Mouse (Mus musculus) kidney, embryonic 15.5 days (tissue): ENCODE measurements around the gene Ogfod3. TPM values are rescaled to one million over a fixed set of nuclear protein-coding genes. Genes with fewer than 3 reads are reported as not detected.

ENCODE experiments used
- ATAC-seq: fragments of 200-750 bp; cut with Nextera tagmentation; replicated peaks from 2 replicates; pipeline ENCODE4 v1.8.0; 2017; ENCODE audit warnings: moderate TSS enrichment; ENCODE audit not compliant: low FRiP score
- H3K27ac ChIP-seq: fragments of 300-500 bp; sonication (generic); 2 replicates; pipeline ENCODE4 v1.5.1; 2015; ENCODE audit warnings: mild to moderate bottlenecking, inconsistent platforms
- H3K27me3 ChIP-seq: fragments of 300-500 bp; sonication (generic); 2 replicates; pipeline ENCODE4 v1.6.1; 2015; ENCODE audit warnings: inconsistent platforms
- H3K36me3 ChIP-seq: fragments of 300-500 bp; sonication (generic); 2 replicates; pipeline ENCODE4 v1.6.1; 2015; ENCODE audit warnings: inconsistent platforms
- H3K4me1 ChIP-seq: fragments of 300-500 bp; sonication (generic); 2 replicates; pipeline ENCODE4 v1.6.1; 2015; ENCODE audit warnings: inconsistent platforms
- H3K4me2 ChIP-seq: fragments of 300-500 bp; sonication (generic); 2 replicates; pipeline ENCODE4 v1.6.1; 2015; ENCODE audit warnings: moderate library complexity, mild to moderate bottlenecking, inconsistent platforms
- H3K4me3 ChIP-seq: fragments of 300-500 bp; sonication (generic); replicated peaks from 2 replicates; pipeline ENCODE4 v1.5.1; 2015; ENCODE audit warnings: mild to moderate bottlenecking, inconsistent platforms
- H3K9ac ChIP-seq: fragments of 300-500 bp; sonication (generic); 2 replicates; pipeline ENCODE4 v1.6.1; 2015; ENCODE audit warnings: mild to moderate bottlenecking, inconsistent platforms
- H3K9me3 ChIP-seq: fragments of 300-500 bp; sonication (generic); replicated peaks from 2 replicates; pipeline ENCODE4 v1.6.1; 2016; ENCODE audit warnings: inconsistent platforms
- WGBS: fragments of 180-500 bp; shearing (Covaris S2); methylation state at CpG from one replicate; pipeline ENCODE4 v1.1.7; 2015; ENCODE audit warnings: mixed read lengths; 5-methylcytosine and 5-hydroxymethylcytosine counted together
- polyA plus RNA-seq: library from polyadenylated mRNA; unstranded; fragments of >200 nt; fragmentation: Nextera tagmentation; extraction: Ambion mirVana; gene quantifications from 2 replicates; pipeline ENCODE4 v1.2.1, GENCODE M21; 2015

Gene Ogfod3
- 31.7 and 32.0 TPM in 2 replicates for polyA plus RNA-seq

DNA sequence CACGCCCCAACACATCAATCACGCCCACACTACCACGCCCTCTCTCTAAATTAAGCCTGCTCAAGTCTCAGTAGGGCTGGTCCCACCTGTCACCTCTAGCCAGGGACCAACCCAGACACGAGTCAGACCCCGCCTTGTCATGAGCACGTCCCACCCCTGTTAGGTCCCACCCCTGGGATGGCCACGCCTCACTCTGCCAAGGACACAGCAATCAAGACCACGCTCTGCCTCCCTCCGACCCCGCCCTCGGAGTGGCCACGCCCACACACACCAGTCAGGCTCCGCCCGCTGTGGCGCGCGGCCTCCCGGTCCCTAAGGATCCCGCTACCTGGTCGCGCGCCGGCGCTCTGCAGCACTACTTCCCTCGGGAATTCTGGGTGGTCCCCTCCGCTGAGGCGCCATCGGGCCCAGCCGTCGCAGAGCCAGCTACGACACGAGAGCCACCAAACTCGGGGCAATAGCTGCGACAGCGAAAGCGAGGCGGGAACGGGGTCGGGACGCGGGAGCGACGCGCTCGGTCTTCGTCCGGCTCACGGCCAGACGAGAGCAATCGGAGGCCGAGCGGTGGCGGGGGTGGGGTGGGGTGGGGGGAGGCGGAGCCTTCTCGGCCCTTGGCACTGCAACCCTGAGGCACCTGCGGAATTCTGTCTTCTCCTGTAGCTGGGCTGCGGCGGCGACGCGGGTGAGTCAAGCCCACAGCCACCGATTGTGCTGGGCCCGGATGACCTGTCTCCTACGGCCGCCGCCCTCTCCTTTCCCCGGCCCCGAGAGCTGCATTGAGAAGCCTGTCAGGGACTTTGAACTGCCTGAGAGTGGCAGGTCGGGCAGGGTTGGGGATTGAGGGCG lies at the start of gene Ogfod3, which contains the start of gene Hexdc:
Ogfod3 (minus strand) TSS at position 551 of the 846 bp plus-strand sequence.
Hexdc (plus strand) TSS at position 273 of the 846 bp plus-strand sequence.
- H3K4me2 ChIP-seq = peak within 1 kb of the TSS; percentile 86
- H3K27me3 ChIP-seq = no peaks in the 10 kb centered on the region
- H3K4me3 ChIP-seq = peak within 1 kb of the TSS; percentile 71
- WGBS = under 1% methylated on average over 70 of the region's 70 CpGs
- peak; percentile 99 for ATAC-seq
- H3K9ac ChIP-seq = peak within 1 kb of the TSS; percentile 69
- no peaks in the 10 kb centered on the region for H3K9me3 ChIP-seq
- peaks cover 12% of the 10 kb centered on the region for H3K4me1 ChIP-seq
- peak within 1 kb of the TSS; percentile 87 for H3K27ac ChIP-seq
- peaks cover 19% of the 10 kb centered on the region for H3K36me3 ChIP-seq

DNA sequence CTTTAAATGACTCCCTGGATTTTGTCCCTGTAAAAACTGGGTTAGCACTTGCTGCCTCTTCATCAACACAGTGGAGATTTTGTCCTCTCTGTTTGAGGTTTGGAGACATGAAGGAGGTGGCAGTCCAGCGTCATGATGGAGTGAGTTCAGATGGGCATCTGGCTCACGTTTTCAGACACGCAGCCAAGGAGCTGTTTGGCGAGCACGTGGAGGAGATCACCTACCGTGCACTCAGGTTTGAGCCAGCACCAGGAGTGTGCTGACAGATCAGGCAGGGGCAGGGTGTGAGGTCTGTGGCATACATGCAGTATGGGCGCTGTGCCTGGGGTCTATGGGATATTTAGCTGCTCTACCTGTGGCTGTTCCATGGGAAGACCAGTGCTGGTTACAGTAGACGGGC lies 45.7 kb upstream of the Ogfod3 start:
- ATAC-seq = no peak
- H3K9me3 ChIP-seq = no peaks in the 10 kb centered on the region
- no peak overlapping the region for H3K27ac ChIP-seq
- no peaks in the 10 kb centered on the region for H3K4me1 ChIP-seq
- H3K4me3 ChIP-seq = no peak overlapping the region
- no peak overlapping the region for H3K9ac ChIP-seq
- peaks cover 99% of the 10 kb centered on the region for H3K36me3 ChIP-seq
- WGBS = 88% methylated on average over 8 of the region's 8 CpGs
- H3K4me2 ChIP-seq = no peak overlapping the region
- no peaks in the 10 kb centered on the region for H3K27me3 ChIP-seq

GRCm38 (mm10) chr11:121239669-121240068 lies 35.2 kb upstream of the Ogfod3 start:
- H3K4me3 ChIP-seq = no peak overlapping the region
- H3K36me3 ChIP-seq = peaks cover 59% of the 10 kb centered on the region
- no peak overlapping the region for H3K4me2 ChIP-seq
- WGBS = 92% methylated on average over 2 of the region's 2 CpGs
- no peak for ATAC-seq
- H3K9ac ChIP-seq = no peak overlapping the region
- H3K27me3 ChIP-seq = no peaks in the 10 kb centered on the region
- H3K27ac ChIP-seq = no peak overlapping the region
- no peaks in the 10 kb centered on the region for H3K9me3 ChIP-seq
- peaks cover 25% of the 10 kb centered on the region for H3K4me1 ChIP-seq

DNA sequence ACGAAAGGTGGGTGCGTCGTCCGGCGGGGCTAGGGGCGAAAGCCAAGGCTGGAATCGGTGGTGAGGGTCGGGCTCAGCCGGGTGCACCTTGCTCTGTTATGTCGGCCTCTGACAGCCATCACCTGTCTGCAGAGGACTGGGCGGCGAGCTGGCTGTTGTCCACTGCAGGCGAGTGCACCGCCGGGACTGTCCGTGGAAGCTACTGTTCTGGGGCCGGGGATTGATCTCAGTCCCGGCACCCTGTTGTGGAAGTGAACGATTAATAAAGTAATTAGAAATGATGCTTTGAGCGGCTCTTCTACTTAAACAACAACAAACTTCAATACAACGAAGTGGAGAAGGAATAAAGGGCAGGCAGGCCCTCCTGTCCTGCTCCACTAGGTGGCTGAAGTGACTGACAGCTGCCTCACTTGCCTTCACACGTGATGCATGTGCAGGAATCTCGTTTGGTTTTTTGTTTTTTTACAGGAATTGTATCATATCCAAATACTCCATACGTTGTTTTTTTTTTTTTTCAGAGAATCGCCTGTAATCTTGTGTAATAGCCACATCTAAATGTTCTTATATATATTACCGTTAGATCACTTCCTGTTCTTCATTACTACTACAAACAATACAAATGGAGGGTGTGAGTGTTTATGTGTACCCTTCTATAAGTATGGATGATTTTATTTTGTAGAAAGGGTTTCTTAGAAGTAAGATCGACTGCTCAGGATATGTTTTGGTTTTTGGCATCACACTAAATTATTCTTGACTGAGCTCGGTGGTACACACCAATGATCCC lies 33.0 kb upstream of the Ogfod3 start:
- Histone ChIP-seq H3K4me3 (peak overlapping the region; percentile 83), H3K9ac (peak overlapping the region; percentile 77), H3K36me3 (peaks cover 39% of the 10 kb centered on the region), H3K27me3 (no peaks in the 10 kb centered on the region), H3K27ac (peak overlapping the region; percentile 100), H3K4me1 (peaks cover 25% of the 10 kb centered on the region), H3K4me2 (peak overlapping the region; percentile 58), H3K9me3 (no peaks in the 10 kb centered on the region)
- ATAC-seq = no peak
- 3% methylated on average over 28 of the region's 28 CpGs for WGBS

DNA sequence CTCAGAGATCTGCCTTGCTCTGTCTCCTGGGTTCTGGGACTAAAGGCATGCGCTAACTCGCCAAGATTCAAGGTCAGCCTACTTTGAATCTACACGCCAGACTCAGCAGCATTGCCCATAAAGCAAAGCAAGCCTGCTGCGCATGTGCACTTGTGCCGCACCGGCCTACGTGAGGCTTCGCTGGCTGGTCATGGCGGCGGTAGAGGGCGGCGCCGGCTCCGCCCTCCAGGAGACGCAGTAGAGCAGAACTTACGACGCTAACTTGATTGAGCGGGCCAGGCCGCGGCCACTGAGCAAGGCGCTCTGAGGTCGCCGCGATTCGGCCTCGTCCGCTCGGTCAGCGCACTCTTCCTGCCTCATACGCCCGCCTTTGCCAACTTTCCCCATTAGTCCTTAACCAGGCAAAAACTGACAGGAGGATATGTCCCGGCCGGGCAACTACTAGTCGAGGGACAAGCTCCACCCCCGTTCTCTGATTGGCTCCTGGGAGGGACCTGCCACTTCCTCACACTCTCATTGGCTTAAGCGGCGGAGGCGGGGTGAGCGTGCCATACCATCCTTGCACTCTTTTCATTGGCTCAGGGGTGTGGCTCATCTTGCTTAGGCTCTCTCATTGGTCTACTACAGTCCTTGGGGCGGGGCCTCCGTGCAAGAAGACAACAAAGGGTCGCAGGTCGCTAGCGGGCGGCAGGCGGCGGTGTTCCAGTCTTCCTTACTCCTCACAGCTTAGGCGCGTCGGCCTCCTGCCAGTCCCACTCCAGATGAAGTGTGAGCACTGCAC lies 32.2 kb upstream of the Ogfod3 start, which contains the start of gene Narf:
Narf (plus strand) TSS at position 690 of the 781 bp plus-strand sequence.
- Histone ChIP-seq H3K36me3 (peaks cover 31% of the 10 kb centered on the region), H3K9ac (peak within 1 kb of the TSS; percentile 77), H3K27me3 (no peaks in the 10 kb centered on the region), H3K9me3 (no peaks in the 10 kb centered on the region), H3K4me1 (peaks cover 25% of the 10 kb centered on the region), H3K4me2 (peak within 1 kb of the TSS; percentile 59), H3K27ac (peak within 1 kb of the TSS; percentile 100), H3K4me3 (peak within 1 kb of the TSS; percentile 83)
- peak; percentile 99 for ATAC-seq
- WGBS = under 1% methylated on average over 50 of the region's 50 CpGs

DNA sequence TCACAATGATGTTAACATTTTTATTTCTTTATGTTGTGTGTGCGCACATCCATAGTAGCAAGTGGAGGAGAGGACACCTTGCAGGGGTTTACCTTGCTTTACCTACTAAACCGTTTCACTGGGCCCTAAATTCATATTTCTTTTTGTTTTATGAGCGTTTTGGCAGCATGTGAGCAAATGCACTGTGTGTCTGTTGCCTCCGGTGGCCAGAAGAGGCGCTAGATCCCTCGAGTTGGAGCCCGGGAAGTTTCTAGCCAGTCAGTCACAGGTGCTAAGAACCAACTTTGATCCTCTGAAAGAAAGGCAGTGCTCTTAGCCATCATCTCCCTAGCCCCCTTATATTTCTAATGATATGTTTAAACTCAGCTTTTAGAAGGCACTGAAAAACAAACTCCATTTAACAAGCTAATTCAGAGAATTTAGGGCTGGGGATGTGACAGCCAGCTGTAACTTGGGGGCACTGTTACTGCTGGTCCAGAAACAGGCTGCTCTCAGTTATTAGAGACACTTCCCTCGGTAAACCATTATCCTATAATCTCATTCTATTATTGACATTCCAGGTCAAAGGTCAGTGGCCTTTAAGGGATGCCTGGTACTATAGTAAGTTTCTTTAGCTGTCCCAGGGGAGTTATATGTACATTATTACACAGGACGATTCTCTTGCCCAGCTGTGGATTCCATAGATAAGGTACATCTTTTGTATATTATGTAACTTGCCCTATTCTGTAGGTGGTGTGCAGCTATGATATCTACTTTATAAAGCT lies 31.1 kb upstream of the Ogfod3 start:
- 29% methylated on average over 9 of the region's 9 CpGs for WGBS
- ATAC-seq = no peak
- H3K9ac ChIP-seq = no peak overlapping the region

GRCm38 (mm10) chr11:121232706-121233105 lies 28.2 kb upstream of the Ogfod3 start:
- H3K4me1 ChIP-seq = peaks cover 23% of the 10 kb centered on the region
- 37% methylated on average over 4 of the region's 4 CpGs for WGBS
- no peak overlapping the region for H3K4me2 ChIP-seq
- no peaks in the 10 kb centered on the region for H3K27me3 ChIP-seq
- no peak overlapping the region for H3K9ac ChIP-seq
- no peak overlapping the region for H3K27ac ChIP-seq
- no peaks in the 10 kb centered on the region for H3K36me3 ChIP-seq
- no peaks in the 10 kb centered on the region for H3K9me3 ChIP-seq
- H3K4me3 ChIP-seq = no peak overlapping the region
- no peak for ATAC-seq

More for the DNA sequence above, 31.1 kb upstream of the Ogfod3 start:
- H3K4me3 ChIP-seq = peak overlapping the region; percentile 83
- peaks cover 21% of the 10 kb centered on the region for H3K36me3 ChIP-seq
- peaks cover 23% of the 10 kb centered on the region for H3K4me1 ChIP-seq
- H3K27me3 ChIP-seq = no peaks in the 10 kb centered on the region
- peak overlapping the region; percentile 59 for H3K4me2 ChIP-seq
- H3K9me3 ChIP-seq = no peaks in the 10 kb centered on the region
- H3K27ac ChIP-seq = peak overlapping the region; percentile 100

DNA sequence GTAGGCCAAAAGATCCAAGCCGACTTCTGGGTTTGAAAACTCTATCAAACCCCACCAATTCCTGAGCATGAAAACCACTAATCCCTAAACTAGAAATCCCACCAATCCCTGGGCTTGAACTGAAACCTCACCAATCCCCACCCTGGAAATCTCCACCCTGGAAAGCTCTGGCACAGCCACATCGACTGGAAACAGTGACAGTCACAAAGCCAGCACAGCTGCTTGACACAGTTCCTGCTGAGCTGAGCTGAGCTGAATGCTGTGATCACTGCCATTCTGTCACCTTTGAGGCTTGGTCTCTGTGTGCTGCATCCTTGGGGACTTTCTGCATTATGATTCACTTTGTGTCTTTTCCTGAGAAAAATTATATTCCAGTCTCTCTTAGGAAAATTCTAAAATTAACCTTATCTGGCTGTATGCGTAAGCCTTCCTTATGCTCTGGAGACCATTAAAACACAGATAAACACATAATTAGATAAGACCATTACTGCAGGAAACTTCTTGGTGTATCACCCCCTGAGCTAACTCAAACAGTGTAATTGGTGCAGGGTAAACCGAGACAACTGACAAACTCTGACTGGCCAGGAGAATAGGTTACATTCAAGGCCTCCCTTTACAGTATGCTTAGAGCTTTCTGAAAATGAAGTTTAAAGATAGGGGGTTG lies 27.2 kb upstream of the Ogfod3 start:
- 63% methylated on average over 4 of the region's 4 CpGs for WGBS

GRCm38 (mm10) chr11:121231191-121231590 lies 26.7 kb upstream of the Ogfod3 start:
- Histone ChIP-seq H3K4me3 (no peak overlapping the region), H3K27ac (no peak overlapping the region), H3K9me3 (no peaks in the 10 kb centered on the region), H3K27me3 (no peaks in the 10 kb centered on the region), H3K36me3 (peaks cover 14% of the 10 kb centered on the region), H3K4me1 (peaks cover 27% of the 10 kb centered on the region), H3K4me2 (no peak overlapping the region), H3K9ac (no peak overlapping the region)
- ATAC-seq = no peak
- 83% methylated on average over 4 of the region's 4 CpGs for WGBS

More for the DNA sequence above, 27.2 kb upstream of the Ogfod3 start:
- no peaks in the 10 kb centered on the region for H3K9me3 ChIP-seq
- ATAC-seq = no peak
- H3K27ac ChIP-seq = no peak overlapping the region
- H3K4me2 ChIP-seq = no peak overlapping the region
- H3K9ac ChIP-seq = no peak overlapping the region
- H3K36me3 ChIP-seq = peaks cover 9% of the 10 kb centered on the region
- H3K4me3 ChIP-seq = no peak overlapping the region
- H3K4me1 ChIP-seq = peaks cover 29% of the 10 kb centered on the region
- no peaks in the 10 kb centered on the region for H3K27me3 ChIP-seq

DNA sequence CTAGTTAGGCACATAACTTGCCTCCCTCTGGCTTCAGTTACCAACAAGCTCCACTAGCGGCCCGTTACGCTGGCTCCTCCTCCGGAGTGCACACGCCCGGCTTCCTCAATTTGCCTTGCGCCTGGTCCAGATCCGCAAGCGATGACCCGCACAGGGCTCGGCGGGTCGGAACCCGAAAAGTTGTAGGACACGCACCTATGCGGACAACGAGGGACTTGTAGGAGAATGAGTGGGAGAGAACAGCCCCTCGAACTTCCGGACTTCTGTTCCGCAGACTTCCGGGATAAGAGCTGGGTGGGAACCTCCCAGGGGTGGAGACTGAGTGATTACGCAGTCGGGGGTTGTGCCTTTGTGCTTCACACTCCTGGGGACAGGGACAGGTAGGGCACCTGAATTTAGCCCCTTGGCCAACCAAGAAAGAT lies 24.5 kb upstream of the Ogfod3 start, which contains the start of gene Cybc1:
Cybc1 (minus strand) TSS at position 305 of the 422 bp plus-strand sequence.
- H3K27ac ChIP-seq = peak within 1 kb of the TSS; percentile 89
- H3K27me3 ChIP-seq = no peaks in the 10 kb centered on the region
- peak within 1 kb of the TSS; percentile 76 for H3K4me3 ChIP-seq
- H3K4me2 ChIP-seq = peak within 1 kb of the TSS; percentile 78
- peaks cover 21% of the 10 kb centered on the region for H3K4me1 ChIP-seq
- H3K36me3 ChIP-seq = peaks cover 36% of the 10 kb centered on the region
- peak; percentile 93 for ATAC-seq
- no peaks in the 10 kb centered on the region for H3K9me3 ChIP-seq
- H3K9ac ChIP-seq = peak within 1 kb of the TSS; percentile 70
- under 1% methylated on average over 23 of the region's 23 CpGs for WGBS
